ENCODE assay signal across 11 mouse cellular contexts in genomic region chr13:82892731-82893130, GRCm38 (mm10).
DNase-seq lines count a peak whose midpoint lies in the region; ATAC-seq and TF ChIP-seq lines count a peak whose summit lies in the region.
"Had no signal": no experiment of that assay in that cellular context is flagged by ENCODE, and none has a peak within 500 bp of the region (broad histone marks: within the 10 kb centered on the region; RNA-seq: fewer than 3 reads in every experiment).

No protein-coding gene starts in this region.

- peak; percentile 47 for DNase-seq in embryonic facial prominence, embryonic 14.5 days (ENCODE audit: low spot score)
- no peak for DNase-seq in embryonic facial prominence, embryonic 10.5 days (ENCODE audit: low spot score)
- peak; percentile 15 to 50 for DNase-seq in left cerebral cortex, adult 9 months (ENCODE audit: low spot score in 2 of 2)
- no peak for DNase-seq in left cerebral cortex, postnatal 10 days (ENCODE audit: extremely low spot score in 1 of 2, low spot score in 2 of 2)
- DNase-seq in heart, adult 9 months (ENCODE audit: low spot score in 2 of 2): peak; percentile 23 to 37
- DNase-seq in lung, postnatal 36 days: peak; percentile 3
- DNase-seq in thymus, adult 2 months: no peak

- intact Hi-C loops in left cerebral cortex, postnatal 10 days (cut with DNase I): no loop called here

- H3K27me3 ChIP-seq in embryonic facial prominence, embryonic 14.5 days (replicated peaks; ENCODE audit: control insufficient read depth, insufficient read depth, low read length): no peaks in the 10 kb centered on the region
- H3K27me3 ChIP-seq in embryonic facial prominence, embryonic 10.5 days (replicated peaks; ENCODE audit: low read depth, poor library complexity, severe bottlenecking): no peaks in the 10 kb centered on the region
- no peaks in the 10 kb centered on the region for H3K27me3 ChIP-seq in thymus, adult 2 months (ENCODE audit: control insufficient read depth, insufficient read depth, low read length)
- H3K27me3 ChIP-seq: embryonic facial prominence, embryonic 13.5 days had no signal

- H3K4me3 ChIP-seq in embryonic facial prominence, embryonic 14.5 days (ENCODE audit: low read depth, low read length): no peak overlapping the region
- no peak overlapping the region for H3K4me3 ChIP-seq in embryonic facial prominence, embryonic 10.5 days
- H3K4me3 ChIP-seq in thymus, adult 2 months (ENCODE audit: control insufficient read depth, insufficient read depth, low read length): no peak overlapping the region
- H3K4me3 ChIP-seq: embryonic facial prominence, embryonic 13.5 days had no signal

- H3K36me3 ChIP-seq in embryonic facial prominence, embryonic 14.5 days (ENCODE audit: control insufficient read depth, insufficient read depth, low read length): no peaks in the 10 kb centered on the region
- no peaks in the 10 kb centered on the region for H3K36me3 ChIP-seq in embryonic facial prominence, embryonic 10.5 days (replicated peaks)
- no peaks in the 10 kb centered on the region for H3K36me3 ChIP-seq in thymus, adult 2 months (ENCODE audit: control insufficient read depth, insufficient read depth, low read length)
- H3K36me3 ChIP-seq: embryonic facial prominence, embryonic 13.5 days; G1E had no signal

- H3K4me2 ChIP-seq in embryonic facial prominence, embryonic 14.5 days (ENCODE audit: low read depth, low read length): no peak overlapping the region
- H3K4me2 ChIP-seq: embryonic facial prominence, embryonic 13.5 days had no signal

- no peak for TF ChIP-seq POLR2A in thymus, adult 2 months (IDR thresholded peaks at IDR 0.05; ENCODE audit: control insufficient read depth, extremely low read depth, insufficient read depth, low read length, poor library complexity)

- no peaks in the 10 kb centered on the region for H3K4me1 ChIP-seq in embryonic facial prominence, embryonic 14.5 days (ENCODE audit: control insufficient read depth, insufficient read depth, low read length)
- no peaks in the 10 kb centered on the region for H3K4me1 ChIP-seq in embryonic facial prominence, embryonic 10.5 days
- no peaks in the 10 kb centered on the region for H3K4me1 ChIP-seq in thymus, adult 2 months (replicated peaks; ENCODE audit: control insufficient read depth, insufficient read depth, low read length)
- H3K4me1 ChIP-seq: embryonic facial prominence, embryonic 13.5 days had no signal

- ATAC-seq in embryonic facial prominence, embryonic 14.5 days (ENCODE audit: low read depth): peak; percentile 37
- ATAC-seq in activated CD4-positive, CD25-positive, alpha-beta regulatory T cell, adult 4 months: no peak

- 63% methylated on average over 2 of the region's 2 CpGs for WGBS in embryonic facial prominence, embryonic 14.5 days
- 69% methylated on average over 2 of the region's 2 CpGs for WGBS in embryonic facial prominence, embryonic 10.5 days
- WGBS in thymus, adult 2 months: 92% methylated on average over 2 of the region's 2 CpGs

- TF ChIP-seq CTCF in thymus, adult 2 months (IDR thresholded peaks at IDR 0.05; ENCODE audit: borderline replicate concordance, control insufficient read depth, extremely low read depth, insufficient read depth, low read length, poor library complexity): no peak

- H3K27ac ChIP-seq in embryonic facial prominence, embryonic 14.5 days (replicated peaks; ENCODE audit: low read depth, low read length): no peak overlapping the region
- no peak overlapping the region for H3K27ac ChIP-seq in embryonic facial prominence, embryonic 10.5 days (replicated peaks)
- no peak overlapping the region for H3K27ac ChIP-seq in thymus, adult 2 months (ENCODE audit: control insufficient read depth, insufficient read depth, low read length)
- H3K27ac ChIP-seq: embryonic facial prominence, embryonic 13.5 days; kidney, postnatal 0 days had no signal

- no peak overlapping the region for H3K9ac ChIP-seq in embryonic facial prominence, embryonic 14.5 days (ENCODE audit: low read depth, low read length)
- H3K9ac ChIP-seq: embryonic facial prominence, embryonic 13.5 days had no signal

- no peaks in the 10 kb centered on the region for H3K9me3 ChIP-seq in embryonic facial prominence, embryonic 14.5 days (ENCODE audit: control insufficient read depth, low read length)
- H3K9me3 ChIP-seq in embryonic facial prominence, embryonic 10.5 days: no peaks in the 10 kb centered on the region
- H3K9me3 ChIP-seq: embryonic facial prominence, embryonic 13.5 days; G1E had no signal

Comparison
In these comparisons a context has a peak if more than half of its experiments do, and no peak if none do; other contexts are left out.
1. DNase-seq: peak in embryonic facial prominence, embryonic 14.5 days (single experiment), left cerebral cortex, adult 9 months (2 of 2), heart, adult 9 months (2 of 2) and lung, postnatal 36 days (single experiment); none in embryonic facial prominence, embryonic 10.5 days (single experiment), left cerebral cortex, postnatal 10 days (0 of 2) and thymus, adult 2 months (single experiment).